Mouse (Mus musculus): ENCODE data around the gene Cnbp. TPM values are rescaled to one million over a fixed set of nuclear protein-coding genes. Genes with fewer than 3 reads are reported as not detected.

The Cnbp gene
- polyA plus RNA-seq (2012; rRNA removed; ENCODE audit: low replicate concordance) = 283 and 361 TPM in 2 replicates

DNA sequence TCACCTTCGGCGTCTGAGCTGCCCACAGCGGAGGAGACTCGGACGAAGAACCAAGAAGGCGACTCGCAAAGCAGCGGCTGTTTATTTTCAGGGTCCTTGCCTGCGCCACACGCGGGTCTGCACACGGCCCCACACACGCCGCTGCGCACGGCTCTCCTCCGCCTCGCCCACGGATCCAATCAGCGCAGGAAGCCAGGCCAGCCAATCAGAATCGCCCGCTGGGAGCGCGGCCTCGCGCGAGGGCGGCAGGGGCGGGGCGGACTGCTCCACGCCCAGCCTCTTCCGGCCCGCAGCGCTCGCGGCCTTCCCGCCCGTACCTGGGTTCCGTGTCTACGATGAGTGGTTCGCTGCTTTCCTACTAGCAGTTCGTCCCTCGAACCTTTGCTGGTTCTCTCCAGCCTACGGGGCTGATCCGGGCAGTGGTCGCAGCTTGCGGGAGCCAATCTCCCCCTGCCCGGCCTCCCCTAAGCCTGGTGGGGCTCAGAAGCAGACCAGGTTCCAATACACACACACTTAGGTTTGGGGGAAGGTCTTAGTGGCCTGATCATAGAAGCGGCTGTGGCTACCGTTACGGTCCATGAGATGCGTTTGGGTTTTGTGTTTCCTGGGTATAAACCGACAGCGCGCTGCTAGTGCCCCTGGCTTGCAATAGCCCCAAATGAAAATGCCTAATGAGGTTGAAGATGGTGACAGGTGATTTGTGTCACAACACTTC, at the start of gene Cnbp:
Gene Cnbp, minus strand, starts transcription at position 207 of the 715 bp plus-strand sequence.

DNA sequence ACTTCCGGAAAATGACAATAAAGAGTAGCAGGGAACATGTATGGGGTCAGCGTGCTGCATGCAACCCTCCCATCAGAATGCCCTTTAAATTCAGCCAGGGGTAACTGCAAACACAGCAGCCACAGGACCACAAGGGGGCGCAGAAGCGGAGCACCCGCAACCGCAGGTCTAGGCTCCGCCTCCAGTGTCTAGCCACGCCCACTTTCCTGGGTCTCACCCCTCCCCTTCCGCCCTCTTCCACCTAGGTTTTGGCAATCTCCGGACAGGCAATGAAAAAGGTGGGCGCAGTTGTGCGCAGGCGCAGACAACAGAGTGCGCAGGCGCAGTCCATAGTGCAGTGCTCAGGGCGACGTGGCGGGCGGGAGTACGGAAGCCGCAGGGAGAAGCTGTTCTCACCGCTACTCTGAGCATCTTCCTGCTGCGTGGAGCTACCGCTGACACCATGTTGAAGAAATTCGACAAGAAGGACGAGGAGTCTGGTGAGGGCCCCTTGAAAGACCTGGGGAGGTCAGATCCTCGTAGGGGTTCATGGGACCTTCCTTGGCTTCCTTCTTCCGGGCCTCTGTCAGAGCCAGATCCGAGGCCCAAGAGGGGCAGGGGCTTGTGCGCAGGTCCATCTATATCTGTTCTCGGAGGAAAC, 36.8 kb upstream of the Cnbp start, which contains the start of gene Copg1:
Gene Copg1, plus strand, starts transcription at position 221 of the 640 bp plus-strand sequence.

DNA sequence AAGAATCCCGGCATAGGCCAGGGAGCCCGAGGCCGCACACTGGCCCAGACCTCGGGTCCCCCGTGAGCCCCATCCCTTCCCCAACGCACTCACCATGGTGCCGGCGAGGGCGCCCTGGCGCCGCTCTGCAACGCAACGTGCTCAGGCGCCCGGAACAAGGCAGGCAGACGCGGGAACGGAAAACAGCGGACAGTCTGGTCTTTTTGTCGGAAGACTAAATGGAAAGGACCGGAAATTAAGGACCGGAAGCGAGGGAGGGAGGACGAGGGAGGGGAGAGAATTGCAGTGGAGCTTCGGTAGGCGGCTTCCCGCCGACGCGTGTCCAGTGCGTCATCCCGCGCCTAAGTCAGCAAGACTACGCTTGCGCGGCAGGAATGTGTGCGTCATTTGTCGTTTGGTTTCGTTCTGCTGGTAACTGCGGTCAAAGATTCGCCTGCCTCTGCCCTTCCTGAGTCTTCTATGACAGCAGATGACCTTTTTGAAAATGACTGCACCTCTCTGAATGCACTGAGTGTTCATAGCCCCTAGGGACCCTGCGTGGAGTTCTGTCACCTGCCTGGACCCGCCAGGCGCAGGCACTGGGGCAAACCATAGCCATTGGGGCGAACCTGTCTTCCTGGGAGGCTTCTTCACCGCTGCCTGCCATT, 12.2 kb downstream of the Cnbp start, which contains the start of gene Isy1:
Gene Isy1, minus strand, starts transcription at position 248 of the 647 bp plus-strand sequence.

GRCm38 (mm10) chr6:87835695-87836094, 15.2 kb downstream of the Cnbp start, which contains the start of gene Gm45140:
Gm45140 (minus strand) TSS chr6:87835795.

GRCm38 (mm10) chr6:87811675-87812338, 39.1 kb downstream of the Cnbp start, which contains the start of gene Rab43:
Rab43 (minus strand) TSS chr6:87812164.

Other genes with a start within 250 kb of the Cnbp start
- 4.2 and 8.2 TPM in 2 replicates for gene Aplf, start 178.9 kb downstream of the Cnbp start, polyA plus RNA-seq (2012; rRNA removed; ENCODE audit: low replicate concordance)
- gene Efcc1, start 120.2 kb downstream of the Cnbp start, polyA plus RNA-seq (2012; rRNA removed; ENCODE audit: low replicate concordance) = 4.4 and 10.0 TPM in 2 replicates
- 0.24 and 0.37 TPM in 2 replicates for gene Gp9, start 73.0 kb downstream of the Cnbp start, polyA plus RNA-seq (2012; rRNA removed; ENCODE audit: low replicate concordance)
- gene Rab43, start 38.9 kb downstream of the Cnbp start, polyA plus RNA-seq (2012; rRNA removed; ENCODE audit: low replicate concordance) = 32.2 and 82.0 TPM in 2 replicates
- 0.96 TPM in 2 replicates for gene Gm45140, start 15.3 kb downstream of the Cnbp start, polyA plus RNA-seq (2012; rRNA removed; ENCODE audit: low replicate concordance)
- 19.5 and 37.6 TPM in 2 replicates for gene Isy1, start 12.3 kb downstream of the Cnbp start, polyA plus RNA-seq (2012; rRNA removed; ENCODE audit: low replicate concordance)
- gene Copg1, start 36.7 kb upstream of the Cnbp start, polyA plus RNA-seq (2012; rRNA removed; ENCODE audit: low replicate concordance) = 51.5 and 110 TPM in 2 replicates
- 24.3 and 32.6 TPM in 2 replicates for gene Hmces, start 62.8 kb upstream of the Cnbp start, polyA plus RNA-seq (2012; rRNA removed; ENCODE audit: low replicate concordance)
- 10.7 and 20.5 TPM in 2 replicates for gene H1fx, start 130.5 kb upstream of the Cnbp start, polyA plus RNA-seq (2012; rRNA removed; ENCODE audit: low replicate concordance)
- 266 and 279 TPM in 2 replicates for gene Rab7, start 194.2 kb upstream of the Cnbp start, polyA plus RNA-seq (2012; rRNA removed; ENCODE audit: low replicate concordance)
- 97.4 and 252 TPM in 2 replicates for gene Rpn1, start 233.4 kb upstream of the Cnbp start, polyA plus RNA-seq (2012; rRNA removed; ENCODE audit: low replicate concordance)